Mouse (Mus musculus): ENCODE measurements around the gene Colca2. TPM values are rescaled to one million over a fixed set of nuclear protein-coding genes. Genes with fewer than 3 reads are reported as not detected.

The Colca2 gene
- polyA plus RNA-seq, 1 experiment: 2.7 TPM

DNA sequence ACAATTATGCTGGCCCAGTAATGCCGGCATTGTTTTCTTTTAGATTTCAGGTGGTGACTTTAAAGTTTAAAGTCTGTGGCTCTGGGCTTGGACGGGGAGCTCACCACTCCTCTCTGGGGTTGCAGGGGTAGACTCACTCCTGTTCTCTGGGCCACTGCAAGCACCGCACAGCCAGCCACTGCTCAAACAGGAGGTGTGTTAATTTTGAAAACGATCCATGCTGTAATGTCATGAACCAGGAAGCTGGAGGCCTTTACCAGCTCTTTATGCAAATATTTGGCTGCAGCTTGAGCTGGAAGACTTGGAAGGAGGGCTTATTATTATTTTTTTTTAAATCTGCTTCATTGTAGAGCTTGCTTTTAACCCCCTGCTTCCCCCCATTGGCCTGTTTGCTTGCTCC, 3.7 kb downstream of the Colca2 start:
- Histone ChIP-seq H3K4me3 (ENCODE audit: control insufficient read depth, insufficient read depth, low read length) (no peak overlapping the region), H3K36me3 (ENCODE audit: control insufficient read depth, insufficient read depth, low read length) (no peaks in the 10 kb centered on the region), H3K27ac (ENCODE audit: control insufficient read depth, insufficient read depth, low read length) (no peak overlapping the region), H3K27me3 (ENCODE audit: control insufficient read depth, insufficient read depth, low read length) (peaks cover 3% of the 10 kb centered on the region; the same call in 1 of the 2 replicates), H3K4me1 (replicated peaks; ENCODE audit: control insufficient read depth, insufficient read depth, low read length) (peaks cover 12% of the 10 kb centered on the region)
- TF ChIP-seq CTCF (IDR thresholded peaks at IDR 0.05; ENCODE audit: borderline replicate concordance, control insufficient read depth, extremely low read depth, insufficient read depth, low read length, poor library complexity) (no peak), POLR2A (IDR thresholded peaks at IDR 0.05; ENCODE audit: control insufficient read depth, extremely low read depth, insufficient read depth, low read length, poor library complexity) (no peak)
- no peak for DNase-seq
- WGBS: 55% methylated on average over 4 of the region's 4 CpGs

- no peak overlapping the region for H3K27ac ChIP-seq (ENCODE audit: control insufficient read depth, insufficient read depth, low read length)
- no peaks in the 10 kb centered on the region for H3K36me3 ChIP-seq (ENCODE audit: control insufficient read depth, insufficient read depth, low read length)
- DNase-seq: no peak
- no peak overlapping the region for H3K4me3 ChIP-seq (ENCODE audit: control insufficient read depth, insufficient read depth, low read length)
- TF ChIP-seq POLR2A (IDR thresholded peaks at IDR 0.05; ENCODE audit: control insufficient read depth, extremely low read depth, insufficient read depth, low read length, poor library complexity): no peak
- no peak for TF ChIP-seq CTCF (IDR thresholded peaks at IDR 0.05; ENCODE audit: borderline replicate concordance, control insufficient read depth, extremely low read depth, insufficient read depth, low read length, poor library complexity)
- 28% methylated on average over 9 of the region's 9 CpGs for WGBS
- H3K27me3 ChIP-seq (ENCODE audit: control insufficient read depth, insufficient read depth, low read length): peaks cover under 1% of the 10 kb centered on the region; the same call in 1 of the 2 replicates
- H3K4me1 ChIP-seq (replicated peaks; ENCODE audit: control insufficient read depth, insufficient read depth, low read length): peaks cover 9% of the 10 kb centered on the region
Measured at GRCm38 (mm10) chr9:51273581-51274154, 4.7 kb downstream of the Colca2 start.

DNA sequence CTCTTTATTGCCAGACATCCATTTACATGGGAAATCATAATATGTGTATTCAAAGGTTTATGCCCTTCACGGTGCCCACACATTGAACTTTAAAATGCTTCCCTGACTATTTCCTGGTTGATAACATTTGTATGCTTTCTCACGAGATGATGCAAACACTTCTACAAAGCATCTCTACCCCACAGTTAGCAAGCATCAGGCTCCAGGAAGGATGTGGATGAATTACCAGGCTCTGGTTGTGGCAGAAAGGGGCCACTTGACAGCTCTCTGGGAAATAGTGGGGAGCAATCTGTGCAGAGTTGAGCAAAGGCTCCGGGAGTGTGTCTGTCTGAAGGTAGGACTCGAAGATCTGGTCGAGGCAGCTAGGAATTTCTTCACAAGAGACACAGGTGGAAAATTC, 6.3 kb downstream of the Colca2 start:
- H3K27ac ChIP-seq (ENCODE audit: control insufficient read depth, insufficient read depth, low read length): no peak overlapping the region
- H3K27me3 ChIP-seq (ENCODE audit: control insufficient read depth, insufficient read depth, low read length): no peaks in the 10 kb centered on the region
- no peaks in the 10 kb centered on the region for H3K36me3 ChIP-seq (ENCODE audit: control insufficient read depth, insufficient read depth, low read length)
- DNase-seq: no peak
- no peak overlapping the region for H3K4me3 ChIP-seq (ENCODE audit: control insufficient read depth, insufficient read depth, low read length)
- no peaks in the 10 kb centered on the region for H3K4me1 ChIP-seq (replicated peaks; ENCODE audit: control insufficient read depth, insufficient read depth, low read length)
- TF ChIP-seq POLR2A (IDR thresholded peaks at IDR 0.05; ENCODE audit: control insufficient read depth, extremely low read depth, insufficient read depth, low read length, poor library complexity) (no peak), CTCF (IDR thresholded peaks at IDR 0.05; ENCODE audit: borderline replicate concordance, control insufficient read depth, extremely low read depth, insufficient read depth, low read length, poor library complexity) (no peak)
- WGBS: 54% methylated on average over 5 of the region's 5 CpGs

DNA sequence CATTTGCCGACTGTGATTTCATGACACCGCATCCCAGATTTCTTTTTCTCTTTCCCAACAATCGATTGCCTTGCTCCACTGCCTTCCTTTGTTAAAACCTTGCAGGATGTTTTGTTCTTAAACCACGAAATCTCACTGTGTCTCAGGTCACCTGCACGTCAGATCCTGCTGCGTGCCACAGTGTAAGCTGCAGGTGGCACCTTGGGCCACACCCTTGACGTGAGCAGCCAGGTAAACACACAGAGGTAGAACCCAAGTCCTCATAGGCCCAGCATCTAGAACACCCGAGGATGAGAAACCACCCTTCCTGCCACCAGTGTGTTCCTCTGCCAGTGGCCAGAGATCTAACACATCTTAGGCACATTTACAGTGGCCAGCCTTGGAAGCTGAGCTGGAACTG, 7.3 kb downstream of the Colca2 start:
- TF ChIP-seq POLR2A (IDR thresholded peaks at IDR 0.05; ENCODE audit: control insufficient read depth, extremely low read depth, insufficient read depth, low read length, poor library complexity): no peak
- no peak for TF ChIP-seq CTCF (IDR thresholded peaks at IDR 0.05; ENCODE audit: borderline replicate concordance, control insufficient read depth, extremely low read depth, insufficient read depth, low read length, poor library complexity)
- WGBS: 77% methylated on average over 8 of the region's 8 CpGs

GRCm38 (mm10) chr9:51268852-51269251, 9.5 kb downstream of the Colca2 start:
- Histone ChIP-seq H3K36me3 (ENCODE audit: control insufficient read depth, insufficient read depth, low read length) (no peaks in the 10 kb centered on the region), H3K27me3 (ENCODE audit: control insufficient read depth, insufficient read depth, low read length) (no peaks in the 10 kb centered on the region), H3K4me3 (ENCODE audit: control insufficient read depth, insufficient read depth, low read length) (no peak overlapping the region), H3K27ac (ENCODE audit: control insufficient read depth, insufficient read depth, low read length) (no peak overlapping the region; the same call in 1 of the 2 replicates), H3K4me1 (replicated peaks; ENCODE audit: control insufficient read depth, insufficient read depth, low read length) (no peaks in the 10 kb centered on the region)
- DNase-seq: no peak
- WGBS: 93% methylated on average over 5 of the region's 5 CpGs
- TF ChIP-seq CTCF (IDR thresholded peaks at IDR 0.05; ENCODE audit: borderline replicate concordance, control insufficient read depth, extremely low read depth, insufficient read depth, low read length, poor library complexity) (no peak), POLR2A (IDR thresholded peaks at IDR 0.05; ENCODE audit: control insufficient read depth, extremely low read depth, insufficient read depth, low read length, poor library complexity) (no peak)

More for the DNA sequence above, 7.3 kb downstream of the Colca2 start:
- Histone ChIP-seq H3K27ac (ENCODE audit: control insufficient read depth, insufficient read depth, low read length) (no peak overlapping the region), H3K27me3 (ENCODE audit: control insufficient read depth, insufficient read depth, low read length) (no peaks in the 10 kb centered on the region), H3K4me3 (ENCODE audit: control insufficient read depth, insufficient read depth, low read length) (no peak overlapping the region), H3K36me3 (ENCODE audit: control insufficient read depth, insufficient read depth, low read length) (no peaks in the 10 kb centered on the region), H3K4me1 (replicated peaks; ENCODE audit: control insufficient read depth, insufficient read depth, low read length) (no peaks in the 10 kb centered on the region)
- DNase-seq: no peak

- H3K4me1 ChIP-seq (replicated peaks; ENCODE audit: control insufficient read depth, insufficient read depth, low read length): no peaks in the 10 kb centered on the region
- H3K4me3 ChIP-seq (ENCODE audit: control insufficient read depth, insufficient read depth, low read length): no peak overlapping the region
- 79% methylated on average over 5 of the region's 5 CpGs for WGBS
Measured at GRCm38 (mm10) chr9:51258426-51258825, 19.9 kb downstream of the Colca2 start.

More at GRCm38 (mm10) chr9:51258426-51258825, 19.9 kb downstream of the Colca2 start:
- TF ChIP-seq POLR2A (IDR thresholded peaks at IDR 0.05; ENCODE audit: control insufficient read depth, extremely low read depth, insufficient read depth, low read length, poor library complexity): no peak
- TF ChIP-seq CTCF (IDR thresholded peaks at IDR 0.05; ENCODE audit: borderline replicate concordance, control insufficient read depth, extremely low read depth, insufficient read depth, low read length, poor library complexity): no peak
- Histone ChIP-seq H3K27ac (ENCODE audit: control insufficient read depth, insufficient read depth, low read length) (no peak overlapping the region), H3K27me3 (ENCODE audit: control insufficient read depth, insufficient read depth, low read length) (no peaks in the 10 kb centered on the region), H3K36me3 (ENCODE audit: control insufficient read depth, insufficient read depth, low read length) (no peaks in the 10 kb centered on the region)
- DNase-seq: no peak
